Comparison of ENCODE assay signal across 9 mouse cellular contexts in genomic region chr19:41206041-41206810, GRCm38 (mm10). TPM values are rescaled to one million over a fixed set of nuclear protein-coding genes. Genes with fewer than 3 reads are reported as not detected.
DNase-seq lines count a peak whose midpoint lies in the region; ATAC-seq and TF ChIP-seq lines count a peak whose summit lies in the region.
"Had no signal": no experiment of that assay in that cellular context is flagged by ENCODE, and none has a peak within 500 bp of the region (broad histone marks: within the 10 kb centered on the region; RNA-seq: fewer than 3 reads in every experiment).

No protein-coding gene starts in this region.

- H3K4me3 ChIP-seq in megakaryocyte, embryonic 14.5 days (replicated peaks): peak overlapping the region; percentile 77
- H3K4me3 ChIP-seq in forebrain, embryonic 11.5 days (ENCODE audit: low read depth, low read length): peak overlapping the region; percentile 43
- H3K4me3 ChIP-seq in intestine, postnatal 0 days (ENCODE audit: low read depth, low read length): peak overlapping the region; percentile 36
- H3K4me3 ChIP-seq in stomach, embryonic 14.5 days (ENCODE audit: low read depth, low read length): peak overlapping the region; percentile 39

- ATAC-seq in megakaryocyte, adult 5-6 weeks (ENCODE audit: poor library complexity, severe bottlenecking): no peak
- ATAC-seq in forebrain, embryonic 11.5 days (replicated peaks; ENCODE audit: low FRiP score): peak; percentile 38
- ATAC-seq in intestine, postnatal 0 days: no peak; the same call in 1 of the 2 replicates
- ATAC-seq in stomach, embryonic 14.5 days (ENCODE audit: insufficient number of reproducible peaks, insufficient read depth, low FRiP score, low read depth): peak; percentile 40
- ATAC-seq in frontal cortex, adult (ENCODE audit: low TSS enrichment): no peak

- H3K27me3 ChIP-seq in megakaryocyte, embryonic 14.5 days (replicated peaks): peaks cover 75% of the 10 kb centered on the region
- peaks cover 33% of the 10 kb centered on the region for H3K27me3 ChIP-seq in forebrain, embryonic 11.5 days (ENCODE audit: control insufficient read depth, insufficient read depth, low read length)
- peaks cover 26% of the 10 kb centered on the region for H3K27me3 ChIP-seq in intestine, postnatal 0 days (replicated peaks; ENCODE audit: control insufficient read depth, insufficient read depth, low read length)
- peaks cover 14% of the 10 kb centered on the region for H3K27me3 ChIP-seq in stomach, embryonic 14.5 days (ENCODE audit: control insufficient read depth, insufficient read depth, low read length)

- TF ChIP-seq CTCF in intestine, postnatal 0 days (IDR thresholded peaks at IDR 0.05; ENCODE audit: low read depth): no peak

- H3K9ac ChIP-seq in forebrain, embryonic 11.5 days (ENCODE audit: low read length): peak overlapping the region; percentile 39
- H3K9ac ChIP-seq in intestine, postnatal 0 days (ENCODE audit: low read depth, low read length): no peak overlapping the region
- peak overlapping the region; percentile 25; the same call in 1 of the 2 replicates for H3K9ac ChIP-seq in stomach, embryonic 14.5 days (replicated peaks; ENCODE audit: low read depth, low read length)

- H3K36me3 ChIP-seq in megakaryocyte, embryonic 14.5 days (replicated peaks; ENCODE audit: low read length): peaks cover 18% of the 10 kb centered on the region
- no peaks in the 10 kb centered on the region for H3K36me3 ChIP-seq in forebrain, embryonic 11.5 days (ENCODE audit: control insufficient read depth, insufficient read depth, low read length)
- H3K36me3 ChIP-seq in intestine, postnatal 0 days (ENCODE audit: control insufficient read depth, insufficient read depth): peaks cover 4% of the 10 kb centered on the region; the same call in 1 of the 2 replicates
- peaks cover 4% of the 10 kb centered on the region; the same call in 1 of the 2 replicates for H3K36me3 ChIP-seq in stomach, embryonic 14.5 days (ENCODE audit: control insufficient read depth, insufficient read depth, low read length)

- H3K4me2 ChIP-seq in forebrain, embryonic 11.5 days (ENCODE audit: low read depth, low read length, severe bottlenecking): peak overlapping the region; percentile 97
- H3K4me2 ChIP-seq in intestine, postnatal 0 days (replicated peaks; ENCODE audit: low read depth): peak overlapping the region; percentile 74
- peak overlapping the region; percentile 96 for H3K4me2 ChIP-seq in stomach, embryonic 14.5 days (replicated peaks; ENCODE audit: low read depth, low read length)

- no peak overlapping the region for H3K27ac ChIP-seq in forebrain, embryonic 11.5 days (ENCODE audit: low read depth, low read length)
- no peak overlapping the region for H3K27ac ChIP-seq in intestine, postnatal 0 days (ENCODE audit: low read depth, low read length)
- H3K27ac ChIP-seq in stomach, embryonic 14.5 days (ENCODE audit: low read length): no peak overlapping the region

- H3K4me1 ChIP-seq in megakaryocyte, embryonic 14.5 days: peaks cover 15% of the 10 kb centered on the region
- H3K4me1 ChIP-seq in forebrain, embryonic 11.5 days (replicated peaks; ENCODE audit: control insufficient read depth, insufficient read depth, low read length): peaks cover 3% of the 10 kb centered on the region; the same call in 1 of the 2 replicates
- H3K4me1 ChIP-seq in intestine, postnatal 0 days (replicated peaks; ENCODE audit: control insufficient read depth, insufficient read depth, low read length): 0 out of 2 replicates have a peak, but pooled peaks cover 12% of the 10 kb centered on the region
- 0 out of 2 replicates have a peak, but pooled peaks cover 8% of the 10 kb centered on the region for H3K4me1 ChIP-seq in stomach, embryonic 14.5 days (ENCODE audit: control insufficient read depth, insufficient read depth, low read length)

- no peaks in the 10 kb centered on the region for H3K9me3 ChIP-seq in megakaryocyte, embryonic 14.5 days
- no peaks in the 10 kb centered on the region for H3K9me3 ChIP-seq in forebrain, embryonic 11.5 days (ENCODE audit: control insufficient read depth, low read length)
- no peaks in the 10 kb centered on the region for H3K9me3 ChIP-seq in intestine, postnatal 0 days (ENCODE audit: control insufficient read depth)
- no peaks in the 10 kb centered on the region for H3K9me3 ChIP-seq in stomach, embryonic 14.5 days (ENCODE audit: control insufficient read depth, low read depth, low read length)

- under 1% methylated on average over 46 of the region's 46 CpGs for WGBS in forebrain, embryonic 11.5 days
- under 1% methylated on average over 46 of the region's 46 CpGs for WGBS in intestine, postnatal 0 days
- WGBS in stomach, embryonic 14.5 days: under 1% methylated on average over 46 of the region's 46 CpGs

- peak; percentile 68 for DNase-seq in forebrain, embryonic 11.5 days (ENCODE audit: low spot score)
- DNase-seq in spleen, adult 12 weeks (ENCODE audit: low spot score): no peak
- DNase-seq in gastrocnemius, postnatal 25 days: no peak

RNA-seq across cellular contexts. Expression of gene Tll2, which starts 0.4 kb away (rescaled TPM):
- not detected in 2 replicates for polyA plus RNA-seq in megakaryocyte, embryonic 14.5 days (2012; ENCODE audit: insufficient read depth, low replicate concordance)
- total RNA-seq in megakaryocyte, adult 5-6 weeks (2015): not detected in 2 replicates
- not detected in 2 replicates for total RNA-seq in megakaryocyte, adult 5-6 weeks (2017)
- polyA plus RNA-seq in forebrain, embryonic 11.5 days (2014; fragmentation: Nextera tagmentation; extraction: Ambion mirVana): 0.95 and 1.1 TPM in 2 replicates
- 0.10 TPM in 2 replicates for polyA plus RNA-seq in intestine, postnatal 0 days (2015; fragmentation: Nextera tagmentation; extraction: Ambion mirVana)
- polyA plus RNA-seq in stomach, embryonic 14.5 days (2014; fragmentation: Nextera tagmentation; extraction: Ambion mirVana): 0.14 and 0.25 TPM in 2 replicates
- total RNA-seq in gastrocnemius, postnatal 25 days (2021): under 1 TPM in 1 of 2 experiments, not detected in 1; 0.24 TPM
- total RNA-seq: megakaryocyte progenitor cell, adult 5-6 weeks had no signal

RNA-seq across cellular contexts. Expression of gene Tm9sf3, which starts 57.6 kb away (rescaled TPM):
- 4.7 and 11.6 TPM in 2 replicates for polyA plus RNA-seq in megakaryocyte, embryonic 14.5 days (2012; ENCODE audit: insufficient read depth, low replicate concordance)
- total RNA-seq in megakaryocyte, adult 5-6 weeks (2015): 134 and 153 TPM in 2 replicates
- total RNA-seq in megakaryocyte, adult 5-6 weeks (2017): 234 and 235 TPM in 2 replicates
- 130 and 131 TPM in 2 replicates for polyA plus RNA-seq in forebrain, embryonic 11.5 days (2014; fragmentation: Nextera tagmentation; extraction: Ambion mirVana)
- polyA plus RNA-seq in intestine, postnatal 0 days (2015; fragmentation: Nextera tagmentation; extraction: Ambion mirVana): 105 and 107 TPM in 2 replicates
- 141 and 169 TPM in 2 replicates for polyA plus RNA-seq in stomach, embryonic 14.5 days (2014; fragmentation: Nextera tagmentation; extraction: Ambion mirVana)
- total RNA-seq in gastrocnemius, postnatal 25 days (2021): 10 to 100 TPM; 62.1 to 62.8 TPM

Comparison
In these comparisons a context has a peak if more than half of its experiments do, and no peak if none do; other contexts are left out.
1. ATAC-seq: peak in forebrain, embryonic 11.5 days (single experiment) and stomach, embryonic 14.5 days (single experiment); none in megakaryocyte, adult 5-6 weeks (single experiment), intestine, postnatal 0 days (single experiment) and frontal cortex, adult (single experiment).
2. Peak in every context shown above with its lines, with median percentiles within 50 percentile points of each other: H3K4me3 ChIP-seq and H3K4me2 ChIP-seq.